Mouse (Mus musculus) ES-E14 (cell line): ENCODE data around the gene Tln1. TPM values are rescaled to one million over a fixed set of nuclear protein-coding genes. Genes with fewer than 3 reads are reported as not detected.

Source experiments
- DNase-seq: peaks from one replicate; pipeline ENCODE4 v3.0.0-alpha.2; 2013; ENCODE audit warnings: low read depth, low spot score
- H3K27ac ChIP-seq: 2 replicates; pipeline ENCODE4 v1.5.1; 2012; ENCODE audit warnings: low read depth, mild to moderate bottlenecking, low read length, moderate library complexity, mixed read lengths; ENCODE audit not compliant: poor library complexity, insufficient read depth, severe bottlenecking
- H3K36me3 ChIP-seq: 2 replicates; pipeline ENCODE4 v1.6.1; 2012; ENCODE audit warnings: mild to moderate bottlenecking, low read length, moderate library complexity, mixed read lengths; ENCODE audit not compliant: control insufficient read depth, poor library complexity, insufficient read depth, severe bottlenecking
- H3K4me1 ChIP-seq, 2 experiments: fragments of 150-350 bp in 1 of 2; sonication (generic) in 1 of 2; 2 replicates each; pipeline ENCODE4 v1.6.1; 2012; ENCODE audit warnings: low read length in 2 of 2, mild to moderate bottlenecking in 1 of 2, mixed read lengths in 1 of 2; ENCODE audit not compliant: control insufficient read depth in 2 of 2, insufficient read depth in 2 of 2, poor library complexity in 1 of 2
- H3K4me3 ChIP-seq, 2 experiments: fragments of 150-350 bp in 1 of 2; sonication (generic) in 1 of 2; 2 replicates each; pipeline ENCODE4 v1.5.1; 2012; ENCODE audit warnings: low read length in 2 of 2, low read depth in 1 of 2, mild to moderate bottlenecking in 1 of 2, mixed read lengths in 1 of 2; ENCODE audit not compliant: insufficient read depth in 1 of 2, poor library complexity in 1 of 2, severe bottlenecking in 1 of 2
- H3K9ac ChIP-seq: 2 replicates; pipeline ENCODE4 v1.6.1; 2012; ENCODE audit warnings: low read depth, mild to moderate bottlenecking, low read length, mixed read lengths; ENCODE audit not compliant: poor library complexity, insufficient read depth, severe bottlenecking
- H3K9me3 ChIP-seq: fragments of 150-350 bp; sonication (generic); 2 replicates; pipeline ENCODE4 v1.6.1; 2012; ENCODE audit warnings: low read depth, mild to moderate bottlenecking, low read length; ENCODE audit not compliant: control insufficient read depth, insufficient read depth
- CHD2 ChIP-seq: IDR thresholded peaks from 2 replicates; pipeline ENCODE4 v1.6.1; 2014; ENCODE audit warnings: mild to moderate bottlenecking, low read depth, low read length, inconsistent platforms
- HCFC1 ChIP-seq: IDR thresholded peaks from 2 replicates; pipeline ENCODE4 v1.6.1; 2012; ENCODE audit warnings: low read length, inconsistent platforms, borderline replicate concordance; ENCODE audit not compliant: insufficient read depth
- MAFK ChIP-seq: IDR thresholded peaks from 2 replicates; pipeline ENCODE4 v1.6.1; 2014; ENCODE audit warnings: mild to moderate bottlenecking, low read depth, low read length, inconsistent platforms; ENCODE audit not compliant: insufficient read depth
- ZC3H11A ChIP-seq: IDR thresholded peaks from 2 replicates; pipeline ENCODE4 v1.6.1; 2012; ENCODE audit warnings: low read depth, mild to moderate bottlenecking, inconsistent platforms, low read length, borderline replicate concordance
- ZNF384 ChIP-seq: IDR thresholded peaks from 2 replicates; pipeline ENCODE4 v1.6.1; 2012; ENCODE audit warnings: low read depth, low read length, inconsistent platforms
- in situ Hi-C, 2 experiments: fragments of 600-800 bp; cut with MboI; formaldehyde crosslinking; loops; one replicate each; pipeline ENCODE4 v1.15.1; 2025; ENCODE audit warnings: low sequenced_read_pairs in 2 of 2, inconsistent platforms in 1 of 2; ENCODE audit not compliant: unreplicated experiment in 2 of 2
- total RNA-seq: library from RNA; depleted of rRNA; stranded (reverse); fragments of 300-350 nt; gene quantifications from 2 replicates; pipeline ENCODE4 v1.2.3, GENCODE M21; 2012

Tln1 gene
- total RNA-seq, 1 experiment = 105 TPM

GRCm38 (mm10) chr4:43519956-43520355 lies 42.5 kb downstream of the Tln1 start:
- Histone ChIP-seq H3K9me3 (no peaks in the 10 kb centered on the region), H3K36me3 (peaks cover 9% of the 10 kb centered on the region; the same call in 1 of the 2 replicates), H3K4me1 (peaks cover 0 to 28% of the 10 kb centered on the region in 2 experiments; a peak in 2 of 4 replicates), H3K4me3 (no peak overlapping the region), H3K27ac (no peak overlapping the region), H3K9ac (no peak overlapping the region)
- DNase-seq = peak; percentile 74
- in situ Hi-C loops = no loop called here
- TF ChIP-seq CHD2 (peak; percentile 97), MAFK (no peak)

GRCm38 (mm10) chr4:43519551-43519950 lies 42.9 kb downstream of the Tln1 start:
- H3K27ac ChIP-seq = no peak overlapping the region
- DNase-seq = no peak
- H3K9me3 ChIP-seq = no peaks in the 10 kb centered on the region
- H3K9ac ChIP-seq = no peak overlapping the region
- in situ Hi-C loops = no loop called here
- peak overlapping the region; percentile 23 to 52; a peak in 3 of 4 replicates for H3K4me3 ChIP-seq
- H3K4me1 ChIP-seq = peaks cover 0 to 26% of the 10 kb centered on the region in 2 experiments; a peak in 2 of 4 replicates
- no peak for TF ChIP-seq HCFC1
- TF ChIP-seq ZC3H11A = no peak
- TF ChIP-seq CHD2 = no peak
- no peak for TF ChIP-seq MAFK
- TF ChIP-seq ZNF384 = no peak
- H3K36me3 ChIP-seq = peaks cover 10% of the 10 kb centered on the region; the same call in 1 of the 2 replicates

DNA sequence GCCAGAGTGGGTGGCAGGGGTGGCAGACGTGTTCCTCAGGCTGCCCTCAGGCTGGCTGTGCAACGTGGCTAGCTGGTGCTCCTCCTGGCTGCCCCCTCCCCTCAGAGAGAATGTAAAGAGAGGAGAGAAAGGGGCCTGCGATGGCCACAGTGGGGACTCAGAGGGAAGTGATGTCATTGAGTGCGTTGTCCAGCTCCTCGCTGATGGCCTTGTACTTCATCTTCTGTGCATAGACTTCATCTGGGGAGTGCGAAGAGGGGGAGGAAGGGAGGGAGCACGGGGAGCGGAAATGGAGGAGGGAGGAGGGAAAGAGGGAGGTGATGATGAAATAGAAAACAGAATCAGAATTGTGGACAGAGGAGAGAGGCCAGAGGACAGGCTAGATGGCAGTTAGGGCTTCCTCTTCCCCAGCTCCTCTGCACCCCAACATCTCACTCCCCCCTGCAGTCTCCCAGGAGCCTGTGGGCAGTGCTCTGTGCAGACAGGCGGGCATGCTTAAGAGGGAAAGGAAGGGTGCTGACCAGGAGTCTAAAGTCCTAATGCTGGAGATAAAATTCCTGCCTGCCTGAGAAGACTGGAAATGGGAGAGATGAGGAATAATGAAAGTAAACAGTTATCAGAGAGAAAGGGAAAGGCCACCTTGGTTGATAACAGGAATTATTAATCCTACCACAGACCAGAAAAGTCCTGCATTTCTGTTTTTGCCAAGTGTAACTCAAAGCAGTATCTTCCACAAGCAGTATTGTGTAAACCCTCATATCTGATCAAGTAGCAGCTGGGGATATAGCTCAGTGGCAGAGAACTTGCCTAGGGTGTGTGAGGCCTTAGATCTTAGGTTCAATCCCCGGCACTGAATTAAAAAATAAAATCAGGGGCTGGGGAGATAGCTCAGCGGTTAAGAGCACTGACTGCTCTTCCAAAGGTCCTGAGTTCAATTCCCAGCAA lies 46.5 kb downstream of the Tln1 start:
- DNase-seq = no peak
- Histone ChIP-seq H3K4me3 (no peak overlapping the region), H3K9ac (no peak overlapping the region), H3K36me3 (peaks cover 12% of the 10 kb centered on the region; the same call in 1 of the 2 replicates), H3K27ac (no peak overlapping the region), H3K4me1 (peaks cover 3 to 28% of the 10 kb centered on the region in 2 experiments; a peak in 2 of 4 replicates), H3K9me3 (no peaks in the 10 kb centered on the region)
- TF ChIP-seq ZNF384 = no peak
- no peak for TF ChIP-seq MAFK
- no peak for TF ChIP-seq ZC3H11A
- no peak for TF ChIP-seq CHD2
- no peak for TF ChIP-seq HCFC1
- in situ Hi-C loops = no loop called here

GRCm38 (mm10) chr4:43513791-43514190 lies 48.7 kb downstream of the Tln1 start:
- peaks cover 3 to 24% of the 10 kb centered on the region in 2 experiments; a peak in 3 of 4 replicates for H3K4me1 ChIP-seq
- no peak overlapping the region for H3K27ac ChIP-seq
- H3K9me3 ChIP-seq = no peaks in the 10 kb centered on the region
- in situ Hi-C loops = no loop called here
- no peak for DNase-seq
- H3K9ac ChIP-seq = no peak overlapping the region
- TF ChIP-seq HCFC1 (no peak), ZNF384 (no peak), ZC3H11A (no peak), CHD2 (no peak), MAFK (no peak)
- peaks cover 12% of the 10 kb centered on the region; the same call in 1 of the 2 replicates for H3K36me3 ChIP-seq
- H3K4me3 ChIP-seq = no peak overlapping the region
